Mouse (Mus musculus) testis, adult 2 months (tissue): ENCODE data around the gene Tas2r108. TPM values are rescaled to one million over a fixed set of nuclear protein-coding genes. Genes with fewer than 3 reads are reported as not detected.
A peak's percentile ranks its signal among the peaks of the same experiment; 100 is the strongest.

Experiments
- H3K27ac ChIP-seq: fragments of 200-500 bp; 2 replicates; pipeline ENCODE4 v1.5.1; 2012; ENCODE audit warnings: low read depth, low read length; ENCODE audit not compliant: control insufficient read depth, insufficient read depth
- H3K27me3 ChIP-seq: fragments of 200-500 bp; 2 replicates; pipeline ENCODE4 v1.6.1; 2012; ENCODE audit warnings: mild to moderate bottlenecking, low read length, moderate library complexity; ENCODE audit not compliant: control insufficient read depth, insufficient read depth
- H3K36me3 ChIP-seq: fragments of 200-500 bp; 2 replicates; pipeline ENCODE4 v1.6.1; 2012; ENCODE audit warnings: mild to moderate bottlenecking, low read length; ENCODE audit not compliant: control insufficient read depth, insufficient read depth
- H3K4me1 ChIP-seq: fragments of 200-500 bp; 2 replicates; pipeline ENCODE4 v1.6.1; 2012; ENCODE audit warnings: low read length; ENCODE audit not compliant: control insufficient read depth, insufficient read depth
- H3K4me3 ChIP-seq: fragments of 200-500 bp; 2 replicates; pipeline ENCODE4 v1.5.1; 2012; ENCODE audit warnings: low read depth, mild to moderate bottlenecking, low read length, moderate library complexity, mixed read lengths; ENCODE audit not compliant: control insufficient read depth
- CTCF ChIP-seq: fragments of 200-500 bp; IDR thresholded peaks from 2 replicates; pipeline ENCODE4 v1.5.1; 2012; ENCODE audit warnings: low read depth, mild to moderate bottlenecking, inconsistent platforms, low read length, moderate library complexity; ENCODE audit not compliant: control insufficient read depth, insufficient read depth, insufficient replicate concordance
- POLR2A ChIP-seq: fragments of 200-500 bp; IDR thresholded peaks from 2 replicates; pipeline ENCODE4 v1.6.1; 2012; ENCODE audit warnings: low read depth, mild to moderate bottlenecking, inconsistent platforms, low read length, moderate library complexity; ENCODE audit not compliant: control insufficient read depth
- polyA plus RNA-seq: library from polyadenylated mRNA; depleted of rRNA; stranded (reverse); fragments of >200 nt; gene quantifications from 2 replicates; pipeline ENCODE4 v1.2.3, GENCODE M21; 2012; rRNA removed

The Tas2r108 gene
- polyA plus RNA-seq, 1 experiment: 0.10 TPM

DNA sequence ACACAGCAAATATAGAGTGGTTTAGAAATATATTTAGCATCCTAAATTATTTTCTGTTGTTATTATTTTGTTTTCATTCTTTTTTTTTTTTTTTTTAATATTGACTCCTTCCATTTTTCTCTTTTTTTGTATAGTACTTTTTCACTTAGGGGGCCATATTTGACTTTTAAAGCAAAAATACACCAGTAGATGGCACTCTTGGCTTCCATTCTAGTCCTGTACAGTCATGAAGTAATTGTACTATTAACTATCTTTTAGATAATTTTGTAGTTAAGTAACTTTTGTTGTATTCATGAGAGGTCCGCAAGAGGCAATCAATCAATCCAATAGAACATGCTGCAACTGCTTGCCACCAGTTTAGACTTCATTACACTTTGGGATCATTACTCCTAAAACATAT, 13.6 kb upstream of the Tas2r108 start:
- Histone ChIP-seq H3K27me3 (no peaks in the 10 kb centered on the region), H3K4me1 (no peaks in the 10 kb centered on the region), H3K4me3 (no peak overlapping the region), H3K36me3 (no peaks in the 10 kb centered on the region; the same call in 1 of the 2 replicates), H3K27ac (no peak overlapping the region)
- TF ChIP-seq POLR2A (no peak), CTCF (no peak)

DNA sequence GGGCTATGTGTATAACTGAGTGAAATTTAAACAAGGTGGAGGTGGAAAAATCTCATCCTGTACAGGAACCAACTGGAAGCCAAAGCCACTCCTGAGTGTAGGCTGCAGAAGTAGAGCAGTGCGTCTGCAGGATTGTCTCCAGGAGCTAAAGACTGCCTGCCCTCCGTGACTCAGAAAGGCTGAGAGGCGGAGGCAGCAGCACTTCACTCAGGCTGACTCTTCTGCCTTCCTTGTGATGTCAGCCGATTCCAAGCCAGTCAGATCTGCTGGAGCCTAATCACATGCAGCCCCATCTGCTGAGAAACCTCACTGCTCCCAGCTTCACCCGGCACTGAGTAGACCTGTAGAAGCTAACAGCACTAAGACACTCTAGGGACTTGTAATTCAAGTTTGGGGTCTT, 11.0 kb upstream of the Tas2r108 start:
- Histone ChIP-seq H3K27ac (no peak overlapping the region), H3K4me1 (no peaks in the 10 kb centered on the region), H3K4me3 (no peak overlapping the region), H3K36me3 (no peaks in the 10 kb centered on the region), H3K27me3 (no peaks in the 10 kb centered on the region)
- TF ChIP-seq CTCF (no peak), POLR2A (no peak)

DNA sequence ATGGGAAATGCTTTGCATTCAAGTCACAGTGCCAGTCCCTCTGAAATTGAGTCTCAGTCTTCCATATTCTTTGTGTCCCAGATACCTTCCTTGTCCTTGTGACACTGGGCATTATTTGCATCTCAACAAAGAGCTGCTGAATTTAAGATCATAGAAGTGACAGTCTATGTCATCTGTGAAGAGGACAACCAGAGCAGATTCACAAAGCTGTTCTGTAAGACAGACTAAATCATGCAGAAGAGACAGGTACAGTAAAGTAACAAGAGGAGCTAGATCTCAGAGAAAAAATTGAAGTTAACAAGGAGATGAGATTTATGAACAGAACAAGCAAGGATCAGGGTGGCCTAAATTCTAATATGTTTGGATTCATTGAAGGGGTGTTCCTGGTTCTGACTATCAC, 2.4 kb upstream of the Tas2r108 start, which contains the start of gene Tas2r137:
Tas2r137 (plus strand) TSS at position 301 of the 400 bp plus-strand sequence.
- TF ChIP-seq POLR2A (no peak), CTCF (no peak)
- no peaks in the 10 kb centered on the region for H3K4me1 ChIP-seq
- no peak within 1 kb of the TSS for H3K4me3 ChIP-seq
- no peaks in the 10 kb centered on the region for H3K27me3 ChIP-seq
- H3K36me3 ChIP-seq: no peaks in the 10 kb centered on the region
- H3K27ac ChIP-seq: no peak within 1 kb of the TSS

DNA sequence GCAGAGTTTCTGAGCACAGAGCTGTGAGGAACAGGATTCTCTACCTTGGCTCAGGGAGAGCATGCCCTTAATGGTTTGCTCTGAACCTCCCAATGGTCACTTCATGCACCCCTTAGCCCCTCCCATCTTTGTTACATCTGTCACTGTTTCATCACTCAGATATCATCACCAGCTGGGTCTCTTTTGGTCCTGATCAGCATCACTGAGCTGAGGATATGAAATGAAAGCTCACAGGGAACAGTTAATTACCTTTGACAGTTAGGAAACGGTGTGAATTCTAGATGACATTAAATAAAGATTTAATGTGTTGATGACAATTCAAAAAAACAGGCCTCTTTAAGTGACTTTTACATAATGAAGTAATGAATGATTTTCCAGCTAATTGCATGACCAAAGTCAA, 26.1 kb downstream of the Tas2r108 start, which contains the start of gene Prss37:
Prss37 (minus strand) TSS at position 101 of the 400 bp plus-strand sequence.
- H3K4me3 ChIP-seq: peak within 1 kb of the TSS; percentile 79
- H3K4me1 ChIP-seq: no peaks in the 10 kb centered on the region
- TF ChIP-seq POLR2A (no peak), CTCF (no peak)
- H3K36me3 ChIP-seq: no peaks in the 10 kb centered on the region
- H3K27ac ChIP-seq: no peak within 1 kb of the TSS
- H3K27me3 ChIP-seq: no peaks in the 10 kb centered on the region

Other genes with a start within 250 kb of the Tas2r108 start
- 9.3 and 10.3 TPM in 2 replicates for gene Agk, start 168.4 kb upstream of the Tas2r108 start, polyA plus RNA-seq
- 1.4 and 3.2 TPM in 2 replicates for gene E330009J07Rik, start 57.4 kb upstream of the Tas2r108 start, polyA plus RNA-seq
- gene Wee2, start 54.4 kb upstream of the Tas2r108 start, polyA plus RNA-seq: 0.16 TPM in 1 of 2 replicates, not detected in the other
- 5.0 and 7.4 TPM in 2 replicates for gene Ssbp1, start 22.2 kb upstream of the Tas2r108 start, polyA plus RNA-seq
- gene Tas2r137, start 2.3 kb upstream of the Tas2r108 start, polyA plus RNA-seq: 0.12 TPM in 1 of 2 replicates, not detected in the other
- gene Prss37, start 26.0 kb downstream of the Tas2r108 start, polyA plus RNA-seq: 233 and 273 TPM in 2 replicates
- not detected in 2 replicates for gene Olfr461, start 61.5 kb downstream of the Tas2r108 start, polyA plus RNA-seq
- gene Olfr460, start 76.0 kb downstream of the Tas2r108 start, polyA plus RNA-seq: 0.19 TPM in 1 of 2 replicates, not detected in the other
- 0.24 TPM in 1 of 2 replicates, not detected in the other for gene Clec5a, start 92.3 kb downstream of the Tas2r108 start, polyA plus RNA-seq
- gene Tas2r138, start 119.8 kb downstream of the Tas2r108 start, polyA plus RNA-seq: not detected in 2 replicates
- gene Mgam, start 135.3 kb downstream of the Tas2r108 start, polyA plus RNA-seq: 2.2 and 2.3 TPM in 2 replicates